Mouse (Mus musculus) forebrain, postnatal 0 days (tissue): ENCODE measurements around the gene Mpv17l2. TPM values are rescaled to one million over a fixed set of nuclear protein-coding genes. Genes with fewer than 3 reads are reported as not detected.
A peak's percentile ranks its signal among the peaks of the same experiment; 100 is the strongest.

Source experiments
- ATAC-seq: fragments of 200-750 bp; cut with Nextera tagmentation; 2 replicates; pipeline ENCODE4 v1.8.0; 2017; ENCODE audit warnings: mild to moderate bottlenecking, moderate library complexity
- DNase-seq: peaks from one replicate; pipeline ENCODE4 v3.0.0-alpha.2; 2015
- H3K27ac ChIP-seq: fragments of 300-500 bp; sonication (generic); 2 replicates; pipeline ENCODE4 v1.5.1; 2014; ENCODE audit warnings: low read depth, mild to moderate bottlenecking, antibody characterized with exemption, low read length, moderate library complexity, mixed read lengths
- H3K27me3 ChIP-seq: fragments of 300-500 bp; sonication (generic); 2 replicates; pipeline ENCODE4 v1.6.1; 2014; ENCODE audit warnings: mild to moderate bottlenecking, low read length, mixed read lengths; ENCODE audit not compliant: insufficient read depth
- H3K36me3 ChIP-seq: fragments of 300-500 bp; sonication (generic); 2 replicates; pipeline ENCODE4 v1.6.1; 2014; ENCODE audit warnings: mild to moderate bottlenecking, moderate library complexity; ENCODE audit not compliant: insufficient read depth
- H3K4me1 ChIP-seq: fragments of 300-500 bp; sonication (generic); 2 replicates; pipeline ENCODE4 v1.6.1; 2014; ENCODE audit warnings: antibody characterized with exemption; ENCODE audit not compliant: insufficient read depth
- H3K4me2 ChIP-seq: fragments of 300-500 bp; sonication (generic); 2 replicates; pipeline ENCODE4 v1.6.1; 2014; ENCODE audit warnings: low read depth, mild to moderate bottlenecking, moderate library complexity
- H3K4me3 ChIP-seq: fragments of 300-500 bp; sonication (generic); 2 replicates; pipeline ENCODE4 v1.5.1; 2014; ENCODE audit warnings: low read depth, low read length, mixed read lengths
- H3K9ac ChIP-seq: fragments of 300-500 bp; sonication (generic); 2 replicates; pipeline ENCODE4 v1.6.1; 2014; ENCODE audit warnings: mild to moderate bottlenecking
- H3K9me3 ChIP-seq: fragments of 300-500 bp; sonication (generic); 2 replicates; pipeline ENCODE4 v1.6.1; 2016; ENCODE audit warnings: low read length
- CTCF ChIP-seq: sonication (generic); IDR thresholded peaks from 2 replicates; pipeline ENCODE4 v1.5.1; 2016; ENCODE audit warnings: antibody characterized with exemption, control low read depth, low read depth
- WGBS: fragments of 180-500 bp; shearing (Covaris S2); extraction: QIAGEN DNeasy Blood & Tissue Kit; methylation state at CpG from one replicate; pipeline ENCODE4 v1.1.7; 2014; 5-methylcytosine and 5-hydroxymethylcytosine counted together
- polyA plus RNA-seq: library from polyadenylated mRNA; unstranded; fragments of >200 nt; fragmentation: Nextera tagmentation; extraction: Ambion mirVana; gene quantifications from 2 replicates; pipeline ENCODE4 v1.2.1, GENCODE M21; 2015
- total RNA-seq: library from RNA; depleted of rRNA; stranded (reverse); fragments of >200 nt; gene quantifications from 2 replicates; pipeline ENCODE4 v1.2.3, GENCODE M21; 2014

Gene Mpv17l2
- total and polyA plus RNA-seq, 2 experiments from 2014 or later = 39.9 to 60.4 TPM

GRCm38 (mm10) chr8:70791294-70791701, 30.6 kb upstream of the Mpv17l2 start:
- Histone ChIP-seq H3K9ac (peak overlapping the region; percentile 87), H3K4me3 (peak overlapping the region; percentile 63), H3K9me3 (no peaks in the 10 kb centered on the region), H3K27me3 (no peaks in the 10 kb centered on the region), H3K4me2 (peak overlapping the region; percentile 85), H3K36me3 (peaks cover 32% of the 10 kb centered on the region), H3K4me1 (peaks cover 16% of the 10 kb centered on the region), H3K27ac (no peak overlapping the region)
- DNase-seq (no peak), ATAC-seq (no peak)
- 78% methylated on average over 7 of the region's 7 CpGs for WGBS
- TF ChIP-seq CTCF = no peak

DNA sequence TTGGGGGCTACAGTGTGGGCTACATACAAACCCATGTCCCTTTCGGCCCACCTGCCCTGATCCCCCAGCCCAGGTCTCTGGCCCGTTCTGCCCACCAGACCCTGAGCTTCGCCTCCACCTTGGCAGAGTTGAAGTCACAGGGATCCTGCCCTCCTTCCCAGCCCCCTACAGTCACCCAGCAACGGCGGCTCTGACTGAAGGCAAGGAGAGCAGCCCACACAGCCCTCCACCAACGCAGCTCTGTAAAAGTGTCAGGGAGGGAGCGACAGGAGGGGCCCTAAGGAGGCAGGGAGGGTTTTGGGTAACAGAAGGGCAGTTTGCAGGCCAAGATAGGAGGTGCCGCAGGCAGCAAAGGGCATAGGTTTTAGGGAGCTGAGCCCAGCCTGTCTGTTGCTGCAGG, 30.1 kb upstream of the Mpv17l2 start:
- Histone ChIP-seq H3K36me3 (peaks cover 36% of the 10 kb centered on the region), H3K27me3 (no peaks in the 10 kb centered on the region), H3K4me3 (0 out of 2 replicates have a peak overlapping the region, but pooled peaks have one; percentile 3), H3K4me1 (peaks cover 12% of the 10 kb centered on the region), H3K27ac (no peak overlapping the region), H3K9ac (peak overlapping the region; percentile 87), H3K9me3 (no peaks in the 10 kb centered on the region), H3K4me2 (peak overlapping the region; percentile 85)
- no peak for DNase-seq
- no peak for ATAC-seq
- no peak for TF ChIP-seq CTCF
- WGBS = 59% methylated on average over 8 of the region's 8 CpGs

DNA sequence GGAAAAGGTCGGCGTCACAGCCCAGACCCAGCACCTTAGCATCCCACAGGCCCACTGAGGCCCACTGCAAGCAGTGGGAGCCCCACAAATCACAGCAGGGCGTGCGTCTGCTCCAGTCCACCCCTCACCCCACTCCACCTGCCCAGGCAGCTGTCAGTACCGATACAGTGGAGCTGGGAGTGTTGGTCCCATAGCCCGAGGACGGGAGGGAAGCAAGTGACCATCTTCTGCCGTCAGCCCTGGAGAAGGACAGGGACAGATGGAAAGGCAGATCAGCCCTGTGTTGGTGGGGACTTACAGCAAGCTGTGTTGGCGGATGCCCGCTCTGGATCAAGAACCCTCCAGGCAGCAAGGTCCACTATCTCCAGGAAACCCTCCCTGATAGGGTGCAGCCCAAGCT, 28.3 kb upstream of the Mpv17l2 start:
- H3K9ac ChIP-seq = no peak overlapping the region; the same call in 1 of the 2 replicates
- no peak for TF ChIP-seq CTCF
- H3K36me3 ChIP-seq = peaks cover 48% of the 10 kb centered on the region
- ATAC-seq = no peak
- no peak overlapping the region for H3K4me3 ChIP-seq
- no peaks in the 10 kb centered on the region for H3K9me3 ChIP-seq
- H3K4me2 ChIP-seq = no peak overlapping the region
- H3K27ac ChIP-seq = no peak overlapping the region
- no peak for DNase-seq
- H3K27me3 ChIP-seq = no peaks in the 10 kb centered on the region
- H3K4me1 ChIP-seq = peaks cover 12% of the 10 kb centered on the region
- 85% methylated on average over 10 of the region's 10 CpGs for WGBS

GRCm38 (mm10) chr8:70787941-70788667, 27.4 kb upstream of the Mpv17l2 start:
- ATAC-seq = no peak
- H3K9me3 ChIP-seq = no peaks in the 10 kb centered on the region

DNA sequence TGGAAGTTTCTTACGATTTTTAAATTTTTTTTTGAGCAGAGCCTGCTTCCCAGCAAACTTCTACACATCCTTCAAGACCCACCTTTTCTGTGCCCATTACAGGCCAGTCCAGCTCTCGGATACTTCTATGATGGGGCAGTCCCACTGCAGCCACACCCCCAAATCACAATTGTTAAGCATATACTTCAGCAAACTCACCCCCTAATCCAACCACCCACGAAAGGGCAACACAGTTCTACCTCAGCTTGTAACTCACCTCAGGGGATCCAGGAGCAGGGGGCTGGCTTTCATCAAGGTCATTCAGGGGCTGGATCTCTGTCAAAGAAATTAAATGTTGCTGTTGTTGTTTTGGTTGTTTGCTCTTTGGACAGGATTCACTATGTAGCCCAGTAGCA, 26.3 kb upstream of the Mpv17l2 start:
- 95% methylated on average over 3 of the region's 3 CpGs for WGBS
- DNase-seq (no peak), ATAC-seq (no peak)
- Histone ChIP-seq H3K4me3 (no peak overlapping the region), H3K9ac (no peak overlapping the region), H3K9me3 (no peaks in the 10 kb centered on the region), H3K36me3 (peaks cover 61% of the 10 kb centered on the region), H3K27ac (no peak overlapping the region), H3K27me3 (no peaks in the 10 kb centered on the region), H3K4me1 (peaks cover 6% of the 10 kb centered on the region; the same call in 1 of the 2 replicates), H3K4me2 (no peak overlapping the region)
- no peak for TF ChIP-seq CTCF

More at GRCm38 (mm10) chr8:70787941-70788667, 27.4 kb upstream of the Mpv17l2 start:
- peaks cover 57% of the 10 kb centered on the region for H3K36me3 ChIP-seq
- DNase-seq = no peak
- H3K4me3 ChIP-seq = no peak overlapping the region
- H3K27me3 ChIP-seq = no peaks in the 10 kb centered on the region
- peaks cover 12% of the 10 kb centered on the region for H3K4me1 ChIP-seq
- TF ChIP-seq CTCF = no peak
- H3K9ac ChIP-seq = no peak overlapping the region
- no peak overlapping the region for H3K4me2 ChIP-seq
- no peak overlapping the region for H3K27ac ChIP-seq
- 30% methylated on average over 30 of the region's 30 CpGs for WGBS

- Histone ChIP-seq H3K36me3 (peaks cover 67% of the 10 kb centered on the region), H3K4me2 (no peak overlapping the region), H3K9me3 (no peaks in the 10 kb centered on the region), H3K27me3 (no peaks in the 10 kb centered on the region), H3K9ac (no peak overlapping the region), H3K4me3 (no peak overlapping the region), H3K4me1 (peaks cover 3% of the 10 kb centered on the region; the same call in 1 of the 2 replicates), H3K27ac (no peak overlapping the region)
- DNase-seq = no peak
- 87% methylated on average over 25 of the region's 25 CpGs for WGBS
- ATAC-seq = no peak
- no peak for TF ChIP-seq CTCF
Observed at GRCm38 (mm10) chr8:70786291-70787050, 25.7 kb upstream of the Mpv17l2 start.

GRCm38 (mm10) chr8:70780093-70780492, 19.3 kb upstream of the Mpv17l2 start:
- DNase-seq (no peak), ATAC-seq (no peak)
- Histone ChIP-seq H3K27ac (no peak overlapping the region), H3K9ac (no peak overlapping the region), H3K4me2 (no peak overlapping the region), H3K27me3 (no peaks in the 10 kb centered on the region), H3K4me1 (peaks cover 14% of the 10 kb centered on the region), H3K4me3 (no peak overlapping the region), H3K36me3 (peaks cover 63% of the 10 kb centered on the region), H3K9me3 (no peaks in the 10 kb centered on the region)
- WGBS = 85% methylated on average over 11 of the region's 11 CpGs
- no peak for TF ChIP-seq CTCF
